23 mouse cellular contexts compared by ENCODE assay signal in the genomic region with DNA sequence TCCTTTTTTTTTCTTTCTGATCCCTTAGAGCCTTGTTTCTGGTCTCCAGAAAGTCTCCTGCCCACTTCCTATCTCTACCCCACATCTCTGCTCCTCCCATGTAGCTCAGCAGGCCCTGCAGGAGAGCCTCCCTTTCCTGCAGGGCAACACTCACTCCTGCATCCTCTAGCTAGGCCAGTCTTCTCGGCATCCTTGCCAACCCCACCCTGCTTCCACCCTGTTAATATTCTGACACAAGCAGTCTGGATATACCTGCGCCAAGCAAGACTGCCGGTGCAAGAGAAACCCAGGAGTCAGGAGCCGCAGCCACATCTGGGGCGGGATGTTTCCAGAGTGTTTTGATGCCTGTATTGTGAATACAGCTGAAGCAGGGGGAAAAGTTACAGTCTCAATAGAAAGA. TPM values are rescaled to one million over a fixed set of nuclear protein-coding genes. Genes with fewer than 3 reads are reported as not detected.
DNase-seq lines count a peak whose midpoint lies in the region; ATAC-seq and TF ChIP-seq lines count a peak whose summit lies in the region.
"Had no signal": no experiment of that assay in that cellular context is flagged by ENCODE, and none has a peak within 500 bp of the region (broad histone marks: within the 10 kb centered on the region; RNA-seq: fewer than 3 reads in every experiment).

No protein-coding gene starts in this region.

- peaks cover 15% of the 10 kb centered on the region for H3K4me1 ChIP-seq in forebrain, embryonic 15.5 days
- H3K4me1 ChIP-seq in forebrain, embryonic 12.5 days = peaks cover 4% of the 10 kb centered on the region; the same call in 1 of the 2 replicates
- peaks cover 13% of the 10 kb centered on the region; the same call in 1 of the 2 replicates for H3K4me1 ChIP-seq in kidney, embryonic 16.5 days (ENCODE audit: insufficient read depth, low read length)
- H3K4me1 ChIP-seq in bone marrow macrophage, adult 2 months (ENCODE audit: control insufficient read depth, insufficient read depth, low read length) = peaks cover 37% of the 10 kb centered on the region
- 0 out of 2 replicates have a peak, but pooled peaks cover 3% of the 10 kb centered on the region for H3K4me1 ChIP-seq in stomach, embryonic 16.5 days (ENCODE audit: control insufficient read depth, insufficient read depth, low read length)
- H3K4me1 ChIP-seq in midbrain, embryonic 10.5 days = peaks cover 11% of the 10 kb centered on the region
- H3K4me1 ChIP-seq: midbrain, embryonic 13.5 days had no signal

- WGBS in forebrain, embryonic 15.5 days = 78% methylated on average over 5 of the region's 5 CpGs
- 80% methylated on average over 5 of the region's 5 CpGs for WGBS in forebrain, embryonic 12.5 days
- WGBS in kidney, embryonic 16.5 days = 76% methylated on average over 5 of the region's 5 CpGs
- 70% methylated on average over 5 of the region's 5 CpGs for WGBS in stomach, embryonic 16.5 days
- 79% methylated on average over 5 of the region's 5 CpGs for WGBS in midbrain, embryonic 10.5 days

- no peak for ATAC-seq in forebrain, embryonic 15.5 days (replicated peaks)
- no peak for ATAC-seq in forebrain, embryonic 12.5 days (ENCODE audit: low FRiP score)
- no peak for ATAC-seq in kidney, embryonic 16.5 days (ENCODE audit: low FRiP score, low TSS enrichment)
- ATAC-seq in stomach, embryonic 16.5 days (ENCODE audit: insufficient read depth, low FRiP score) = no peak
- ATAC-seq in monocyte, adult 5-6 weeks (replicated peaks; ENCODE audit: insufficient number of reproducible peaks, low FRiP score, low TSS enrichment, poor library complexity, severe bottlenecking) = no peak
- ATAC-seq: intestine, embryonic 16.5 days; midbrain, embryonic 13.5 days had no signal

- no peak for TF ChIP-seq CTCF in bone marrow macrophage, adult 2 months (IDR thresholded peaks at IDR 0.05; ENCODE audit: low read depth, low read length)

- H3K4me3 ChIP-seq in forebrain, embryonic 15.5 days = no peak overlapping the region
- no peak overlapping the region for H3K4me3 ChIP-seq in forebrain, embryonic 12.5 days (replicated peaks)
- no peak overlapping the region for H3K4me3 ChIP-seq in kidney, embryonic 16.5 days (ENCODE audit: low read length)
- no peak overlapping the region for H3K4me3 ChIP-seq in bone marrow macrophage, adult 2 months (ENCODE audit: insufficient read depth, low read length)
- H3K4me3 ChIP-seq in stomach, embryonic 16.5 days (replicated peaks; ENCODE audit: low read length) = no peak overlapping the region
- no peak overlapping the region for H3K4me3 ChIP-seq in midbrain, embryonic 10.5 days
- H3K4me3 ChIP-seq: embryonic facial prominence, embryonic 12.5 days; hindbrain, embryonic 10.5 days; midbrain, embryonic 13.5 days had no signal

- no peak for DNase-seq in kidney, adult 11 months
- no peak for DNase-seq in midbrain, embryonic 10.5 days (ENCODE audit: low spot score)
- DNase-seq: adrenal gland, postnatal 25 days; kidney, postnatal 25 days; liver; lung, postnatal 36 days; thymus, postnatal 36 days had no signal

- H3K27me3 ChIP-seq in forebrain, embryonic 15.5 days = no peaks in the 10 kb centered on the region
- no peaks in the 10 kb centered on the region for H3K27me3 ChIP-seq in forebrain, embryonic 12.5 days
- no peaks in the 10 kb centered on the region for H3K27me3 ChIP-seq in kidney, embryonic 16.5 days (ENCODE audit: insufficient read depth, low read length)
- no peaks in the 10 kb centered on the region for H3K27me3 ChIP-seq in stomach, embryonic 16.5 days (ENCODE audit: control insufficient read depth, insufficient read depth, low read length)
- H3K27me3 ChIP-seq in midbrain, embryonic 10.5 days (ENCODE audit: low read depth, poor library complexity, severe bottlenecking) = no peaks in the 10 kb centered on the region
- H3K27me3 ChIP-seq: embryonic facial prominence, embryonic 12.5 days; midbrain, embryonic 13.5 days had no signal

- no peaks in the 10 kb centered on the region for H3K9me3 ChIP-seq in forebrain, embryonic 15.5 days
- no peaks in the 10 kb centered on the region for H3K9me3 ChIP-seq in forebrain, embryonic 12.5 days
- no peaks in the 10 kb centered on the region for H3K9me3 ChIP-seq in kidney, embryonic 16.5 days (ENCODE audit: low read length)
- no peaks in the 10 kb centered on the region for H3K9me3 ChIP-seq in stomach, embryonic 16.5 days (replicated peaks; ENCODE audit: control insufficient read depth, low read length)
- no peaks in the 10 kb centered on the region for H3K9me3 ChIP-seq in midbrain, embryonic 10.5 days (replicated peaks)
- H3K9me3 ChIP-seq: embryonic facial prominence, embryonic 12.5 days; hindbrain, embryonic 10.5 days had no signal

- no peak for TF ChIP-seq POLR2A in bone marrow macrophage, adult 2 months (IDR thresholded peaks at IDR 0.05; ENCODE audit: borderline replicate concordance, low read depth, low read length)

- no peaks in the 10 kb centered on the region for H3K36me3 ChIP-seq in forebrain, embryonic 15.5 days
- no peaks in the 10 kb centered on the region for H3K36me3 ChIP-seq in forebrain, embryonic 12.5 days (replicated peaks)
- no peaks in the 10 kb centered on the region for H3K36me3 ChIP-seq in kidney, embryonic 16.5 days (ENCODE audit: insufficient read depth, low read length)
- H3K36me3 ChIP-seq in stomach, embryonic 16.5 days (ENCODE audit: control insufficient read depth, insufficient read depth, low read length) = no peaks in the 10 kb centered on the region
- no peaks in the 10 kb centered on the region for H3K36me3 ChIP-seq in midbrain, embryonic 10.5 days
- H3K36me3 ChIP-seq: embryonic facial prominence, embryonic 12.5 days; hindbrain, embryonic 10.5 days; midbrain, embryonic 13.5 days had no signal

- H3K27ac ChIP-seq in forebrain, embryonic 15.5 days (replicated peaks) = peak overlapping the region; percentile 48; the same call in 1 of the 2 replicates
- H3K27ac ChIP-seq in forebrain, embryonic 12.5 days = no peak overlapping the region
- H3K27ac ChIP-seq in kidney, embryonic 16.5 days (ENCODE audit: low read length) = peak overlapping the region; percentile 18; the same call in 1 of the 2 replicates
- H3K27ac ChIP-seq in bone marrow macrophage, adult 2 months (ENCODE audit: insufficient read depth, low read depth, low read length) = peak overlapping the region; percentile 94
- H3K27ac ChIP-seq in stomach, embryonic 16.5 days (ENCODE audit: low read length) = 0 out of 2 replicates have a peak overlapping the region, but pooled peaks have one; percentile 50
- H3K27ac ChIP-seq in midbrain, embryonic 10.5 days (replicated peaks) = no peak overlapping the region
- H3K27ac ChIP-seq: embryonic facial prominence, embryonic 12.5 days; hindbrain, embryonic 10.5 days; midbrain, embryonic 13.5 days had no signal

- no peak overlapping the region for H3K4me2 ChIP-seq in forebrain, embryonic 15.5 days (replicated peaks)
- no peak overlapping the region for H3K4me2 ChIP-seq in forebrain, embryonic 12.5 days
- H3K4me2 ChIP-seq in kidney, embryonic 16.5 days (replicated peaks; ENCODE audit: low read depth, low read length) = no peak overlapping the region
- no peak overlapping the region for H3K4me2 ChIP-seq in stomach, embryonic 16.5 days (ENCODE audit: low read depth, low read length)
- H3K4me2 ChIP-seq: embryonic facial prominence, embryonic 12.5 days; midbrain, embryonic 13.5 days had no signal

- no peak overlapping the region for H3K9ac ChIP-seq in forebrain, embryonic 15.5 days (replicated peaks)
- H3K9ac ChIP-seq in forebrain, embryonic 12.5 days = no peak overlapping the region
- no peak overlapping the region for H3K9ac ChIP-seq in kidney, embryonic 16.5 days (replicated peaks; ENCODE audit: low read length)
- no peak overlapping the region for H3K9ac ChIP-seq in stomach, embryonic 16.5 days (ENCODE audit: low read length)
- H3K9ac ChIP-seq: embryonic facial prominence, embryonic 12.5 days; midbrain, embryonic 13.5 days had no signal

RNA-seq across cellular contexts. Expression of a gene that starts 29.3 kb away (rescaled TPM):
- polyA plus RNA-seq in forebrain, embryonic 15.5 days (2015; fragmentation: Nextera tagmentation; extraction: Ambion mirVana) = 81.1 and 86.6 TPM in 2 replicates
- 67.5 and 70.5 TPM in 2 replicates for polyA plus RNA-seq in forebrain, embryonic 12.5 days (2016; fragmentation: Nextera tagmentation; extraction: Ambion mirVana)
- 43.0 and 54.6 TPM in 2 replicates for polyA plus RNA-seq in kidney, embryonic 16.5 days (2015; fragmentation: Nextera tagmentation; extraction: Ambion mirVana)
- polyA plus RNA-seq in bone marrow macrophage, adult 2 months (2012; ENCODE audit: insufficient read depth, insufficient read length, missing spikeins) = 52.4 and 56.8 TPM in 2 replicates
- 29.6 and 31.4 TPM in 2 replicates for polyA plus RNA-seq in stomach, embryonic 16.5 days (2015; fragmentation: Nextera tagmentation; extraction: Ambion mirVana)
- polyA plus RNA-seq in midbrain, embryonic 10.5 days (2016; fragmentation: Nextera tagmentation; extraction: Ambion mirVana) = 44.8 and 48.6 TPM in 2 replicates
- 28.7 to 47.9 TPM (median 47.5 TPM) in 3 replicates for total RNA-seq in monocyte, adult 5-6 weeks (2017)

RNA-seq across cellular contexts. Expression of a gene that starts 31.1 kb away (rescaled TPM):
- not detected in 2 replicates for polyA plus RNA-seq in forebrain, embryonic 15.5 days (2015; fragmentation: Nextera tagmentation; extraction: Ambion mirVana)
- not detected in 2 replicates for polyA plus RNA-seq in forebrain, embryonic 12.5 days (2016; fragmentation: Nextera tagmentation; extraction: Ambion mirVana)
- not detected in 2 replicates for polyA plus RNA-seq in kidney, embryonic 16.5 days (2015; fragmentation: Nextera tagmentation; extraction: Ambion mirVana)
- not detected in 2 replicates for polyA plus RNA-seq in bone marrow macrophage, adult 2 months (2012; ENCODE audit: insufficient read depth, insufficient read length, missing spikeins)
- not detected in 2 replicates for polyA plus RNA-seq in stomach, embryonic 16.5 days (2015; fragmentation: Nextera tagmentation; extraction: Ambion mirVana)
- not detected in 2 replicates for polyA plus RNA-seq in midbrain, embryonic 10.5 days (2016; fragmentation: Nextera tagmentation; extraction: Ambion mirVana)
- not detected in 3 replicates for total RNA-seq in monocyte, adult 5-6 weeks (2017)
- total RNA-seq: adrenal gland, postnatal 25 days; gastrocnemius, postnatal 4 days; layer of hippocampus, postnatal 14 days had no signal
- polyA plus RNA-seq: C2C12; embryonic facial prominence, embryonic 12.5 days; frontal cortex, adult 2 months; heart, embryonic 14.5 days; hindbrain, embryonic 10.5 days; intestine, embryonic 16.5 days; midbrain, embryonic 13.5 days; spleen, adult 2 months had no signal

RNA-seq across cellular contexts. Expression of a gene that starts 46.8 kb away (rescaled TPM):
- 3.6 and 4.1 TPM in 2 replicates for polyA plus RNA-seq in forebrain, embryonic 15.5 days (2015; fragmentation: Nextera tagmentation; extraction: Ambion mirVana)
- polyA plus RNA-seq in forebrain, embryonic 12.5 days (2016; fragmentation: Nextera tagmentation; extraction: Ambion mirVana) = 3.2 TPM in 2 replicates
- polyA plus RNA-seq in kidney, embryonic 16.5 days (2015; fragmentation: Nextera tagmentation; extraction: Ambion mirVana) = 9.7 TPM in 2 replicates
- polyA plus RNA-seq in bone marrow macrophage, adult 2 months (2012; ENCODE audit: insufficient read depth, insufficient read length, missing spikeins) = 6.2 and 6.7 TPM in 2 replicates
- 17.0 and 23.2 TPM in 2 replicates for polyA plus RNA-seq in stomach, embryonic 16.5 days (2015; fragmentation: Nextera tagmentation; extraction: Ambion mirVana)
- polyA plus RNA-seq in midbrain, embryonic 10.5 days (2016; fragmentation: Nextera tagmentation; extraction: Ambion mirVana) = 3.9 and 4.1 TPM in 2 replicates
- total RNA-seq in monocyte, adult 5-6 weeks (2017) = 1.8 to 6.3 TPM (median 4.6 TPM) in 3 replicates

Comparison
In these comparisons a context has a peak if more than half of its experiments do, and no peak if none do; other contexts are left out.
1. H3K27ac ChIP-seq: peak in forebrain, embryonic 15.5 days (single experiment), kidney, embryonic 16.5 days (single experiment), bone marrow macrophage, adult 2 months (single experiment) and stomach, embryonic 16.5 days (single experiment); none in forebrain, embryonic 12.5 days (single experiment) and midbrain, embryonic 10.5 days (single experiment).